Mouse (Mus musculus): ENCODE data around the gene Il17c. TPM values are rescaled to one million over a fixed set of nuclear protein-coding genes. Genes with fewer than 3 reads are reported as not detected.

The Il17c gene
- not detected for total RNA-seq (2023)

GRCm38 (mm10) chr8:122421376-122422070 is at the start of gene Il17c:
Il17c (plus strand) TSS chr8:122422020.

GRCm38 (mm10) chr8:122376365-122377231 is 45.2 kb upstream of the Il17c start, which contains the start of gene Zc3h18:
Zc3h18 (plus strand) TSS chr8:122376609.

GRCm38 (mm10) chr8:122432443-122433268 is 10.8 kb downstream of the Il17c start, which contains the start of gene Cyba:
Cyba (minus strand) TSS chr8:122432930.

GRCm38 (mm10) chr8:122443262-122444006 is 21.6 kb downstream of the Il17c start, which contains the start of gene Mvd:
Mvd (minus strand) TSS chr8:122443422.

GRCm38 (mm10) chr8:122460524-122461472 is 39.0 kb downstream of the Il17c start, which contains the start of gene Snai3:
Snai3 (minus strand) TSS chr8:122460733.

Other genes with a start within 250 kb of the Il17c start
- gene Zfpm1, start 139.9 kb upstream of the Il17c start, total RNA-seq (2023), result 57.8 TPM
- not detected for gene Trhr2, start 61.3 kb upstream of the Il17c start, total RNA-seq (2023)
- 112 TPM for gene Zc3h18, start 45.4 kb upstream of the Il17c start, total RNA-seq (2023)
- 138 TPM for gene Cyba, start 10.9 kb downstream of the Il17c start, total RNA-seq (2023)
- 10.3 TPM for gene Mvd, start 21.4 kb downstream of the Il17c start, total RNA-seq (2023)
- 1.4 TPM for gene Snai3, start 38.7 kb downstream of the Il17c start, total RNA-seq (2023)
- gene Rnf166, start 54.0 kb downstream of the Il17c start, total RNA-seq (2023), result 65.4 TPM
- gene Ctu2, start 54.1 kb downstream of the Il17c start, total RNA-seq (2023), result 51.1 TPM
- 45.7 TPM for gene Piezo1, start 129.3 kb downstream of the Il17c start, total RNA-seq (2023)
- 58.9 TPM for gene Cdt1, start 146.0 kb downstream of the Il17c start, total RNA-seq (2023)
- gene Aprt, start 154.9 kb downstream of the Il17c start, total RNA-seq (2023), result 93.4 TPM
- 9.1 TPM for gene Galns, start 189.4 kb downstream of the Il17c start, total RNA-seq (2023)
- 36.3 TPM for gene Trappc2l, start 189.6 kb downstream of the Il17c start, total RNA-seq (2023)
- gene Pabpn1l, start 200.7 kb downstream of the Il17c start, total RNA-seq (2023), result not detected